Mouse (Mus musculus) stomach, postnatal 0 days (tissue): Measurements from ENCODE around the gene Duox1. TPM values are rescaled to one million over a fixed set of nuclear protein-coding genes. Genes with fewer than 3 reads are reported as not detected.

Experiments used
- ATAC-seq: fragments of 200-750 bp; cut with Nextera tagmentation; 2 replicates; pipeline ENCODE4 v1.8.0; 2017; ENCODE audit not compliant: low FRiP score, low TSS enrichment
- DNase-seq: peaks from one replicate; pipeline ENCODE4 v3.0.0-alpha.2; 2016; ENCODE audit warnings: low spot score
- H3K27ac ChIP-seq: fragments of 300-500 bp; sonication (generic); replicated peaks from 2 replicates; pipeline ENCODE4 v1.5.1; 2014; ENCODE audit warnings: mild to moderate bottlenecking, control low read depth
- H3K27me3 ChIP-seq: fragments of 300-500 bp; sonication (generic); 2 replicates; pipeline ENCODE4 v1.6.1; 2014; ENCODE audit warnings: low read length; ENCODE audit not compliant: control insufficient read depth, insufficient read depth
- H3K36me3 ChIP-seq: fragments of 300-500 bp; sonication (generic); 2 replicates; pipeline ENCODE4 v1.6.1; 2014; ENCODE audit warnings: low read length, mixed read lengths; ENCODE audit not compliant: control insufficient read depth, insufficient read depth
- H3K4me1 ChIP-seq: fragments of 300-500 bp; sonication (generic); replicated peaks from 2 replicates; pipeline ENCODE4 v1.6.1; 2014; ENCODE audit warnings: antibody characterized with exemption; ENCODE audit not compliant: control insufficient read depth, insufficient read depth
- H3K4me2 ChIP-seq: fragments of 300-500 bp; sonication (generic); replicated peaks from 2 replicates; pipeline ENCODE4 v1.6.1; 2014; ENCODE audit warnings: low read depth, mild to moderate bottlenecking, control low read depth, moderate library complexity
- H3K4me3 ChIP-seq: fragments of 300-500 bp; sonication (generic); 2 replicates; pipeline ENCODE4 v1.5.1; 2014; ENCODE audit warnings: low read depth, low read length, control low read depth
- H3K9ac ChIP-seq: fragments of 300-500 bp; sonication (generic); 2 replicates; pipeline ENCODE4 v1.6.1; 2014; ENCODE audit warnings: mild to moderate bottlenecking, low read length, control low read depth, mixed read lengths
- H3K9me3 ChIP-seq: fragments of 300-500 bp; sonication (generic); 2 replicates; pipeline ENCODE4 v1.6.1; 2016; ENCODE audit warnings: low read length; ENCODE audit not compliant: control insufficient read depth
- CTCF ChIP-seq: IDR thresholded peaks from 2 replicates; pipeline ENCODE4 v1.5.1; 2016; ENCODE audit warnings: antibody characterized with exemption, low read depth, mild to moderate bottlenecking, moderate library complexity
- EP300 ChIP-seq: optimal IDR thresholded peaks from 2 replicates; pipeline ENCODE3; 2016; ENCODE audit warnings: antibody characterized with exemption
- WGBS: fragments of 180-500 bp; shearing (Covaris S2); extraction: QIAGEN DNeasy Blood & Tissue Kit; methylation state at CpG from one replicate; pipeline ENCODE4 v1.1.7; 2014; 5-methylcytosine and 5-hydroxymethylcytosine counted together
- polyA plus RNA-seq: library from polyadenylated mRNA; unstranded; fragments of >200 nt; fragmentation: Nextera tagmentation; extraction: Ambion mirVana; gene quantifications from 2 replicates; pipeline ENCODE4 v1.2.1, GENCODE M21; 2015

Gene Duox1
- 3.5 and 4.3 TPM in 2 replicates for polyA plus RNA-seq

GRCm38 (mm10) chr2:122315372-122315771 is at the start of gene Duox1:
Gene Duox1 (plus strand): TSS chr2:122315672.
- Histone ChIP-seq H3K4me3 (no peak within 1 kb of the TSS), H3K4me2 (no peak within 1 kb of the TSS), H3K27me3 (no peaks in the 10 kb centered on the region), H3K4me1 (no peaks in the 10 kb centered on the region; the same call in 1 of the 2 replicates), H3K9ac (no peak within 1 kb of the TSS), H3K36me3 (no peaks in the 10 kb centered on the region), H3K9me3 (no peaks in the 10 kb centered on the region), H3K27ac (no peak within 1 kb of the TSS)
- 87% methylated on average over 7 of the region's 7 CpGs for WGBS
- DNase-seq (no peak), ATAC-seq (no peak)
- TF ChIP-seq CTCF (no peak), EP300 (no peak)

GRCm38 (mm10) chr2:122266407-122267193 is 48.9 kb upstream of the Duox1 start:
- ATAC-seq, result peak; percentile 92
- H3K27ac ChIP-seq, result peak overlapping the region; percentile 80

GRCm38 (mm10) chr2:122278769-122279168 is 36.7 kb upstream of the Duox1 start:
- TF ChIP-seq CTCF (no peak), EP300 (no peak)
- DNase-seq (no peak), ATAC-seq (no peak)
- no peak overlapping the region for H3K9ac ChIP-seq
- WGBS, result 61% methylated on average over 3 of the region's 3 CpGs
- no peak overlapping the region for H3K27ac ChIP-seq
- no peak overlapping the region for H3K4me2 ChIP-seq
- no peaks in the 10 kb centered on the region for H3K36me3 ChIP-seq
- H3K27me3 ChIP-seq, result no peaks in the 10 kb centered on the region
- no peaks in the 10 kb centered on the region for H3K9me3 ChIP-seq
- H3K4me1 ChIP-seq, result no peaks in the 10 kb centered on the region
- no peak overlapping the region for H3K4me3 ChIP-seq

More at GRCm38 (mm10) chr2:122266407-122267193, 48.9 kb upstream of the Duox1 start:
- Histone ChIP-seq H3K4me3 (no peak overlapping the region), H3K4me1 (no peaks in the 10 kb centered on the region), H3K27me3 (no peaks in the 10 kb centered on the region), H3K9me3 (no peaks in the 10 kb centered on the region), H3K4me2 (no peak overlapping the region), H3K9ac (no peak overlapping the region), H3K36me3 (no peaks in the 10 kb centered on the region)
- peak; percentile 84 for DNase-seq
- TF ChIP-seq CTCF (peak; percentile 27; the same call in 1 of the 2 replicates), EP300 (no peak)
- 75% methylated on average over 7 of the region's 7 CpGs for WGBS

GRCm38 (mm10) chr2:122284091-122284490 is 31.4 kb upstream of the Duox1 start:
- Histone ChIP-seq H3K9me3 (no peaks in the 10 kb centered on the region), H3K9ac (no peak overlapping the region), H3K27me3 (no peaks in the 10 kb centered on the region), H3K27ac (no peak overlapping the region), H3K4me2 (no peak overlapping the region), H3K4me1 (no peaks in the 10 kb centered on the region), H3K36me3 (no peaks in the 10 kb centered on the region), H3K4me3 (no peak overlapping the region)
- no peak for DNase-seq
- TF ChIP-seq EP300, result no peak
- TF ChIP-seq CTCF, result no peak
- WGBS, result 55% methylated on average over 9 of the region's 9 CpGs
- ATAC-seq, result peak; percentile 68

GRCm38 (mm10) chr2:122286137-122286536 is 29.3 kb upstream of the Duox1 start:
- no peak for DNase-seq
- ATAC-seq, result no peak
- Histone ChIP-seq H3K27me3 (no peaks in the 10 kb centered on the region), H3K9ac (no peak overlapping the region), H3K9me3 (no peaks in the 10 kb centered on the region), H3K36me3 (no peaks in the 10 kb centered on the region), H3K27ac (no peak overlapping the region), H3K4me2 (no peak overlapping the region), H3K4me1 (no peaks in the 10 kb centered on the region), H3K4me3 (no peak overlapping the region)
- TF ChIP-seq CTCF (no peak), EP300 (no peak)
- WGBS, result 50% methylated on average over 7 of the region's 7 CpGs

- H3K9me3 ChIP-seq, result no peaks in the 10 kb centered on the region
- 10% methylated on average over 7 of the region's 7 CpGs for WGBS
- no peak overlapping the region for H3K27ac ChIP-seq
- H3K4me1 ChIP-seq, result no peaks in the 10 kb centered on the region
- no peak overlapping the region for H3K9ac ChIP-seq
- DNase-seq (no peak), ATAC-seq (no peak)
- H3K36me3 ChIP-seq, result no peaks in the 10 kb centered on the region
- H3K27me3 ChIP-seq, result peaks cover 8% of the 10 kb centered on the region; the same call in 1 of the 2 replicates
- H3K4me2 ChIP-seq, result no peak overlapping the region
- TF ChIP-seq CTCF (peak; percentile 34), EP300 (no peak)
- H3K4me3 ChIP-seq, result no peak overlapping the region
Measured at GRCm38 (mm10) chr2:122294916-122295315, 20.6 kb upstream of the Duox1 start.
